ENCODE assay signal across 8 mouse cellular contexts in the genomic region with DNA sequence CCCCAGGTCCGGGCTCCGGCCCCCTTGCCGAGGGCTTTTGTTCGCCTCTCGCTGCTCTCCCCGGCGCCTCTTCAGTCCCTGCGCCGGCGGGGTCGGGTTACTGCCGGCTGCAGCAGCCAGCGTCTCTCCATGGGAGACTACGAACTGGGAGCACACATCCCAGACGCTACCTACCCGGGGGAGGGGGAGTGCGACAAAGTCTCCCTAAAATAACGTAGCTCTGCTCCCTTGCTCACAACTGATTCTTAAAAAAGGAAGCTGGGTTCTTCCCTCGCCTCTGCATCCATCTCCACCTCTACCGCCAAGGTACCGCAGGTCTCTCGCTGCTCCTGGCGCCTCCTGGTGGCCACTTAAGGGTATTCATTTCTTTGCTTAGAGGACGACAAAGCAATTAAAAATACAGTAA. TPM values are rescaled to one million over a fixed set of nuclear protein-coding genes. Genes with fewer than 3 reads are reported as not detected.
DNase-seq lines count a peak whose midpoint lies in the region; ATAC-seq and TF ChIP-seq lines count a peak whose summit lies in the region.

A gene (minus strand): TSS at position 292 of the 406 bp plus-strand sequence.

- TF ChIP-seq POLR2A in testis, adult 2 months (IDR thresholded peaks at IDR 0.05; ENCODE audit: control insufficient read depth, low read depth, low read length), result no peak

- peak; percentile 72 for ATAC-seq in cerebellum, adult (ENCODE audit: insufficient number of reproducible peaks, low FRiP score, low TSS enrichment)
- peak; percentile 83 for ATAC-seq in forebrain, embryonic 14.5 days
- ATAC-seq in liver, embryonic 13.5 days (ENCODE audit: low read depth), result no peak
- peak; percentile 47 for ATAC-seq in neural tube, embryonic 13.5 days (ENCODE audit: low read depth)

- H3K9me3 ChIP-seq in E14TG2a.4 (ENCODE audit: low read length), result peaks cover 12% of the 10 kb centered on the region
- H3K9me3 ChIP-seq in forebrain, embryonic 14.5 days (replicated peaks; ENCODE audit: control insufficient read depth, low read length), result peaks cover 36% of the 10 kb centered on the region
- no peaks in the 10 kb centered on the region for H3K9me3 ChIP-seq in liver, embryonic 13.5 days (replicated peaks)
- H3K9me3 ChIP-seq in neural tube, embryonic 13.5 days, result no peaks in the 10 kb centered on the region

- no peaks in the 10 kb centered on the region for H3K36me3 ChIP-seq in E14TG2a.4 (ENCODE audit: insufficient read depth, low read length)
- peaks cover 37% of the 10 kb centered on the region for H3K36me3 ChIP-seq in forebrain, embryonic 14.5 days (ENCODE audit: control insufficient read depth, insufficient read depth, low read length)
- no peaks in the 10 kb centered on the region for H3K36me3 ChIP-seq in liver, embryonic 13.5 days
- peaks cover 30% of the 10 kb centered on the region for H3K36me3 ChIP-seq in neural tube, embryonic 13.5 days
- no peaks in the 10 kb centered on the region for H3K36me3 ChIP-seq in testis, adult 2 months (ENCODE audit: control insufficient read depth, insufficient read depth, low read length)

- H3K4me1 ChIP-seq in E14TG2a.4 (replicated peaks; ENCODE audit: low read depth, low read length), result peaks cover 25% of the 10 kb centered on the region
- peaks cover 5% of the 10 kb centered on the region for H3K4me1 ChIP-seq in forebrain, embryonic 14.5 days (ENCODE audit: control insufficient read depth, insufficient read depth, low read length)
- H3K4me1 ChIP-seq in liver, embryonic 13.5 days (replicated peaks), result peaks cover 32% of the 10 kb centered on the region
- H3K4me1 ChIP-seq in neural tube, embryonic 13.5 days (replicated peaks), result peaks cover 36% of the 10 kb centered on the region
- peaks cover 20% of the 10 kb centered on the region for H3K4me1 ChIP-seq in testis, adult 2 months (ENCODE audit: control insufficient read depth, insufficient read depth, low read length)

- H3K27ac ChIP-seq in forebrain, embryonic 14.5 days (ENCODE audit: low read depth, low read length), result peak within 1 kb of the TSS; percentile 98
- no peak within 1 kb of the TSS for H3K27ac ChIP-seq in liver, embryonic 13.5 days
- peak within 1 kb of the TSS; percentile 96 for H3K27ac ChIP-seq in neural tube, embryonic 13.5 days (replicated peaks)
- H3K27ac ChIP-seq in testis, adult 2 months (ENCODE audit: control insufficient read depth, insufficient read depth, low read depth, low read length), result no peak within 1 kb of the TSS

- H3K9ac ChIP-seq in forebrain, embryonic 14.5 days (ENCODE audit: low read length), result peak within 1 kb of the TSS; percentile 84
- H3K9ac ChIP-seq in liver, embryonic 13.5 days, result no peak within 1 kb of the TSS
- H3K9ac ChIP-seq in neural tube, embryonic 13.5 days, result peak within 1 kb of the TSS; percentile 94

- peak within 1 kb of the TSS; percentile 66 for H3K4me2 ChIP-seq in forebrain, embryonic 14.5 days (ENCODE audit: low read length)
- H3K4me2 ChIP-seq in liver, embryonic 13.5 days, result peak within 1 kb of the TSS; percentile 45
- peak within 1 kb of the TSS; percentile 77 for H3K4me2 ChIP-seq in neural tube, embryonic 13.5 days

- intact Hi-C loops in heart, postnatal 10 days (cut with DNase I), result loop anchor here (1.0 kb wide), 1 partner anchor 30 kb away; no protein-coding TSS in a partner anchor

- under 1% methylated on average over 24 of the region's 24 CpGs for WGBS in forebrain, embryonic 14.5 days
- under 1% methylated on average over 24 of the region's 24 CpGs for WGBS in liver, embryonic 13.5 days (ENCODE audit: insufficient replicate concordance)
- WGBS in neural tube, embryonic 13.5 days, result under 1% methylated on average over 24 of the region's 24 CpGs

- TF ChIP-seq CTCF in E14TG2a.4 (conservative IDR thresholded peaks at IDR 0.05; ENCODE audit: low read length), result peak; percentile 94
- TF ChIP-seq CTCF in testis, adult 2 months (IDR thresholded peaks at IDR 0.05; ENCODE audit: control insufficient read depth, insufficient read depth, insufficient replicate concordance, low read depth, low read length), result peak; percentile 83

- peak; percentile 94 for DNase-seq in forebrain, embryonic 14.5 days (ENCODE audit: low spot score)
- DNase-seq in heart, postnatal 10 days, result peak; percentile 76 to 86
- peak; percentile 76 to 90 for DNase-seq in kidney, postnatal 36 days
- peak; percentile 52 for DNase-seq in liver, embryonic 13.5 days

- peaks cover 66% of the 10 kb centered on the region for H3K27me3 ChIP-seq in E14TG2a.4 (ENCODE audit: insufficient read depth, low read length)
- no peaks in the 10 kb centered on the region for H3K27me3 ChIP-seq in forebrain, embryonic 14.5 days (replicated peaks; ENCODE audit: control insufficient read depth, insufficient read depth, low read length)
- H3K27me3 ChIP-seq in liver, embryonic 13.5 days, result peaks cover 81% of the 10 kb centered on the region
- peaks cover 9% of the 10 kb centered on the region for H3K27me3 ChIP-seq in neural tube, embryonic 13.5 days
- H3K27me3 ChIP-seq in testis, adult 2 months (ENCODE audit: control insufficient read depth, insufficient read depth, low read length), result no peaks in the 10 kb centered on the region

- H3K4me3 ChIP-seq in E14TG2a.4 (replicated peaks; ENCODE audit: low read length), result peak within 1 kb of the TSS; percentile 79
- peak within 1 kb of the TSS; percentile 57 for H3K4me3 ChIP-seq in forebrain, embryonic 14.5 days (ENCODE audit: low read depth, low read length)
- peak within 1 kb of the TSS; percentile 30 for H3K4me3 ChIP-seq in liver, embryonic 13.5 days (replicated peaks)
- peak within 1 kb of the TSS; percentile 61 for H3K4me3 ChIP-seq in neural tube, embryonic 13.5 days
- H3K4me3 ChIP-seq in testis, adult 2 months (ENCODE audit: control insufficient read depth, low read depth, low read length), result peak within 1 kb of the TSS; percentile 53

RNA-seq across cellular contexts. Expression of the gene that starts here (rescaled TPM):
- 6.3 and 6.7 TPM in 2 replicates for polyA plus RNA-seq in forebrain, embryonic 14.5 days (2014; fragmentation: Nextera tagmentation; extraction: Ambion mirVana)
- under 1 TPM; 0.10 to 0.12 TPM for total RNA-seq in heart, postnatal 10 days (2021)
- polyA plus RNA-seq in liver, embryonic 13.5 days (2015; fragmentation: Nextera tagmentation; extraction: Ambion mirVana), result not detected in 2 replicates
- polyA plus RNA-seq in neural tube, embryonic 13.5 days (2015; fragmentation: Nextera tagmentation; extraction: Ambion mirVana), result 2.8 and 2.9 TPM in 2 replicates
- polyA plus RNA-seq in testis, adult 2 months (2012; rRNA removed), result 0.05 TPM in 2 replicates

Comparison
In these comparisons a context has a peak if more than half of its experiments do, and no peak if none do; other contexts are left out.
1. Peak in DNase-seq in heart, postnatal 10 days; RNA of the gene not detected or under 1 TPM.
2. Peak in DNase-seq, H3K4me3 ChIP-seq and H3K4me2 ChIP-seq in liver, embryonic 13.5 days; RNA of the gene not detected or under 1 TPM.
3. H3K27ac ChIP-seq: peak in forebrain, embryonic 14.5 days (single experiment) and neural tube, embryonic 13.5 days (single experiment); none in liver, embryonic 13.5 days (single experiment) and testis, adult 2 months (single experiment).
4. Peak in every context shown above with its lines, with median percentiles within 50 percentile points of each other: H3K4me3 ChIP-seq, DNase-seq and H3K4me2 ChIP-seq.